Mouse (Mus musculus) forebrain, embryonic 11.5 days (tissue): ENCODE data around the gene Fam102b. TPM values are rescaled to one million over a fixed set of nuclear protein-coding genes. Genes with fewer than 3 reads are reported as not detected.
A peak's percentile ranks its signal among the peaks of the same experiment; 100 is the strongest.

Experiments used
- ATAC-seq: fragments of 200-750 bp; cut with Nextera tagmentation; replicated peaks from 2 replicates; pipeline ENCODE4 v1.8.0; 2017; ENCODE audit warnings: moderate TSS enrichment; ENCODE audit not compliant: low FRiP score
- DNase-seq: peaks from one replicate; pipeline ENCODE4 v3.0.0-alpha.2; 2017; ENCODE audit warnings: low spot score
- H3K27ac ChIP-seq: fragments of 300-500 bp; sonication (generic); 2 replicates; pipeline ENCODE4 v1.5.1; 2014; ENCODE audit warnings: low read depth, low read length
- H3K27me3 ChIP-seq: fragments of 300-500 bp; sonication (generic); 2 replicates; pipeline ENCODE4 v1.6.1; 2014; ENCODE audit warnings: mild to moderate bottlenecking, low read length, mixed read lengths; ENCODE audit not compliant: control insufficient read depth, insufficient read depth
- H3K36me3 ChIP-seq: fragments of 300-500 bp; sonication (generic); 2 replicates; pipeline ENCODE4 v1.6.1; 2014; ENCODE audit warnings: mild to moderate bottlenecking, low read length, moderate library complexity, mixed read lengths; ENCODE audit not compliant: control insufficient read depth, insufficient read depth
- H3K4me1 ChIP-seq: fragments of 300-500 bp; sonication (generic); replicated peaks from 2 replicates; pipeline ENCODE4 v1.6.1; 2014; ENCODE audit warnings: low read length, mixed read lengths; ENCODE audit not compliant: control insufficient read depth, insufficient read depth
- H3K4me2 ChIP-seq: fragments of 300-500 bp; sonication (generic); 2 replicates; pipeline ENCODE4 v1.6.1; 2014; ENCODE audit warnings: low read depth, mild to moderate bottlenecking, low read length, moderate library complexity, mixed read lengths; ENCODE audit not compliant: severe bottlenecking
- H3K4me3 ChIP-seq: fragments of 300-500 bp; sonication (generic); 2 replicates; pipeline ENCODE4 v1.5.1; 2014; ENCODE audit warnings: low read depth, low read length
- H3K9ac ChIP-seq: fragments of 300-500 bp; sonication (generic); 2 replicates; pipeline ENCODE4 v1.6.1; 2014; ENCODE audit warnings: low read length
- H3K9me3 ChIP-seq: fragments of 300-500 bp; sonication (generic); 2 replicates; pipeline ENCODE4 v1.6.1; 2016; ENCODE audit warnings: low read length, mixed read lengths; ENCODE audit not compliant: control insufficient read depth
- WGBS: fragments of 180-500 bp; shearing (Covaris S2); extraction: QIAGEN DNeasy Blood & Tissue Kit; methylation state at CpG from one replicate; pipeline ENCODE4 v1.1.7; 2014; 5-methylcytosine and 5-hydroxymethylcytosine counted together
- polyA plus RNA-seq: library from polyadenylated mRNA; unstranded; fragments of >200 nt; fragmentation: Nextera tagmentation; extraction: Ambion mirVana; gene quantifications from 2 replicates; pipeline ENCODE4 v1.2.1, GENCODE M21; 2014

The Fam102b gene
- polyA plus RNA-seq, 1 experiment from 2014 or later = 10.7 TPM

GRCm38 (mm10) chr3:109043395-109043794 lies 16.0 kb upstream of the Fam102b start:
- Histone ChIP-seq H3K4me2 (no peak overlapping the region), H3K27me3 (no peaks in the 10 kb centered on the region), H3K36me3 (no peaks in the 10 kb centered on the region), H3K9ac (no peak overlapping the region), H3K4me3 (no peak overlapping the region), H3K27ac (no peak overlapping the region), H3K4me1 (no peaks in the 10 kb centered on the region), H3K9me3 (no peaks in the 10 kb centered on the region)
- WGBS = 48% methylated on average over 7 of the region's 7 CpGs
- ATAC-seq = no peak
- DNase-seq = no peak

GRCm38 (mm10) chr3:109040908-109041307 lies 13.5 kb upstream of the Fam102b start:
- no peak overlapping the region for H3K4me2 ChIP-seq
- WGBS = 85% methylated on average over 4 of the region's 4 CpGs
- no peak overlapping the region for H3K4me3 ChIP-seq
- no peak overlapping the region for H3K9ac ChIP-seq
- H3K4me1 ChIP-seq = no peaks in the 10 kb centered on the region
- no peak overlapping the region for H3K27ac ChIP-seq
- H3K36me3 ChIP-seq = no peaks in the 10 kb centered on the region
- ATAC-seq (no peak), DNase-seq (no peak)
- H3K9me3 ChIP-seq = no peaks in the 10 kb centered on the region
- no peaks in the 10 kb centered on the region for H3K27me3 ChIP-seq

DNA sequence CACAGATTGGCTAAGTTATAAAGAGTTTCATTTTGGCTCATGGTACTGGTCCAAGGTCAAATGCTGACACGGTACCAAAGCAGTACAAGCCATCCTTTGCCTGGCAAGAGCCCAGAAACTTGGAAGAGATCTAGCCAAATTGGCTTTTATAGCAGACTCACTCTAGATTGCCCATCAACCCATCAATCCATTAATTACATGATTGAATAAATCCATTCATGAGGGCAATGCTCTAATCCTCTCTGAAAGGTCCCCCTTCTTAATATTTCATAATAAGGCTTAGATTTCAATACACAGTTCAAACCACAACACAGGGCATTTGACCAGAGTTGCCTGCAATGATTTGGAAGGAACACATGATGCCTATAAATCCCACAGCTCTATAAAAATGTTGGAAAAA lies 7.0 kb upstream of the Fam102b start:
- Histone ChIP-seq H3K9me3 (no peaks in the 10 kb centered on the region; the same call in 1 of the 2 replicates), H3K27me3 (no peaks in the 10 kb centered on the region), H3K4me2 (no peak overlapping the region), H3K9ac (no peak overlapping the region), H3K27ac (no peak overlapping the region), H3K4me1 (no peaks in the 10 kb centered on the region), H3K4me3 (no peak overlapping the region), H3K36me3 (no peaks in the 10 kb centered on the region)
- DNase-seq (no peak), ATAC-seq (no peak)
- 55% methylated on average over 1 of the region's 1 CpGs for WGBS

DNA sequence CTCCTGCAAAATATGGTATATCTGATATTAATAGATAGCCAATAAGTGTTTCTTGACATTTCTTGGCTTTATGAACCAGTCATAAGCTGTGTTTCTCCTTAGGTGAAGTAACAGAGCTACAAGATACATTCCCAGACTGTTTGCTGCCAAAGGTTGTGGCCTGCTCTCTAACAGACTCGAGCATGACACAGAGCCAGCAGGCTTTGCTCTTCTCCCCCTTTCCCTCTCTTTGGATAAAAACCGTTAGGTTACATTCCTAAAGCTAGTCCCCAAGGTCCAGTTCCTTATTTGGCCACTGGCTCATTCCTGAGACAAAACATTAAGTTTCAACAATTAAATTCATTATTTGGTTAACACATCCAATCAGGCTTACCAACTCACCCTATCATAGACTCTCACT lies 4.9 kb upstream of the Fam102b start:
- no peaks in the 10 kb centered on the region for H3K4me1 ChIP-seq
- ATAC-seq (no peak), DNase-seq (no peak)
- no peaks in the 10 kb centered on the region for H3K27me3 ChIP-seq
- H3K4me3 ChIP-seq = no peak overlapping the region
- H3K27ac ChIP-seq = no peak overlapping the region
- H3K4me2 ChIP-seq = no peak overlapping the region
- no peaks in the 10 kb centered on the region; the same call in 1 of the 2 replicates for H3K9me3 ChIP-seq
- 67% methylated on average over 2 of the region's 2 CpGs for WGBS
- no peak overlapping the region for H3K9ac ChIP-seq
- no peaks in the 10 kb centered on the region for H3K36me3 ChIP-seq

DNA sequence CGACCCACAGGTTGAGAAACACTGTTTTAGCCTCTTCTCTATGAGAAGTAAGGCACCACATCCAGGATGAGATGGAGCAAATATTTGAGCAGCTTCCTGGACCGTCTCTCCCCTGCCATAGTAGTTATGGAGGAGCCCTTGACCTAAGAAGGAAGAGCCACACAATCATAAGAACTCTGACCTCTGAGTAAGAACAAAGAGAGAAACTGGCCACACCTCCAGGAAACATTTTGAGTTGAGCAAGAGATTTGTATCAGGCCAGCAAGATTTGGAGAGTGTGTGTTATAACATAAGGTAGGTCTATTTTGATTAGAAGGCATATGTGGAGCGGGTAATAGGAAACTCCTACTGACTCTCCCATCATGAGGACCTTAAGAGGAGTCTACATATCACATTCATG lies 4.2 kb upstream of the Fam102b start:
- 89% methylated on average over 3 of the region's 3 CpGs for WGBS
- no peak overlapping the region for H3K27ac ChIP-seq
- no peak overlapping the region for H3K4me3 ChIP-seq
- no peak for ATAC-seq
- no peak for DNase-seq
- no peaks in the 10 kb centered on the region for H3K27me3 ChIP-seq
- no peak overlapping the region for H3K4me2 ChIP-seq
- H3K4me1 ChIP-seq = no peaks in the 10 kb centered on the region
- no peak overlapping the region for H3K9ac ChIP-seq
- H3K9me3 ChIP-seq = no peaks in the 10 kb centered on the region; the same call in 1 of the 2 replicates
- H3K36me3 ChIP-seq = no peaks in the 10 kb centered on the region

- Histone ChIP-seq H3K36me3 (no peaks in the 10 kb centered on the region), H3K4me2 (no peak overlapping the region), H3K4me3 (no peak overlapping the region), H3K27me3 (no peaks in the 10 kb centered on the region), H3K27ac (no peak overlapping the region), H3K9me3 (no peaks in the 10 kb centered on the region; the same call in 1 of the 2 replicates), H3K9ac (no peak overlapping the region), H3K4me1 (no peaks in the 10 kb centered on the region)
- no peak for DNase-seq
- no peak for ATAC-seq
- WGBS = 53% methylated on average over 6 of the region's 6 CpGs
Observed at GRCm38 (mm10) chr3:109030817-109031216, 3.4 kb upstream of the Fam102b start.

- Histone ChIP-seq H3K36me3 (no peaks in the 10 kb centered on the region), H3K4me1 (no peaks in the 10 kb centered on the region), H3K27me3 (no peaks in the 10 kb centered on the region), H3K4me2 (no peak overlapping the region), H3K9ac (no peak overlapping the region), H3K9me3 (no peaks in the 10 kb centered on the region; the same call in 1 of the 2 replicates), H3K4me3 (no peak overlapping the region), H3K27ac (no peak overlapping the region)
- ATAC-seq (no peak), DNase-seq (no peak)
- WGBS = 60% methylated on average over 5 of the region's 5 CpGs
Observed at GRCm38 (mm10) chr3:109029661-109030060, 2.3 kb upstream of the Fam102b start.

- H3K36me3 ChIP-seq = no peaks in the 10 kb centered on the region
- under 1% methylated on average over 50 of the region's 51 CpGs for WGBS
- 0 out of 2 replicates have a peak overlapping the region, but pooled peaks have one; percentile 25 for H3K27ac ChIP-seq
- ATAC-seq (peak; percentile 84), DNase-seq (peak; percentile 77)
- H3K9me3 ChIP-seq = no peaks in the 10 kb centered on the region
- H3K27me3 ChIP-seq = no peaks in the 10 kb centered on the region
- no peaks in the 10 kb centered on the region for H3K4me1 ChIP-seq
- peak overlapping the region; percentile 78 for H3K9ac ChIP-seq
- H3K4me2 ChIP-seq = peak overlapping the region; percentile 80
- peak overlapping the region; percentile 61 for H3K4me3 ChIP-seq
Observed at GRCm38 (mm10) chr3:109026991-109027470, 376 bp downstream of the Fam102b start.

- peak overlapping the region; percentile 78 for H3K9ac ChIP-seq
- ATAC-seq (no peak), DNase-seq (no peak)
- no peak overlapping the region for H3K27ac ChIP-seq
- no peaks in the 10 kb centered on the region for H3K27me3 ChIP-seq
- peak overlapping the region; percentile 80 for H3K4me2 ChIP-seq
- H3K9me3 ChIP-seq = no peaks in the 10 kb centered on the region
- H3K4me1 ChIP-seq = no peaks in the 10 kb centered on the region
- H3K4me3 ChIP-seq = peak overlapping the region; percentile 61
- WGBS = 10% methylated on average over 15 of the region's 15 CpGs
- H3K36me3 ChIP-seq = no peaks in the 10 kb centered on the region
Observed at GRCm38 (mm10) chr3:109026462-109026990, 881 bp downstream of the Fam102b start.
